Mouse (Mus musculus) left cerebral cortex, postnatal 4 days (tissue): ENCODE results near the gene Ak1. TPM values are rescaled to one million over a fixed set of nuclear protein-coding genes. Genes with fewer than 3 reads are reported as not detected.
A peak's percentile ranks its signal among the peaks of the same experiment; 100 is the strongest.

Experiments
- DNase-seq: peaks from one replicate; pipeline ENCODE4 v3.0.0-alpha.2; 2022
- intact Hi-C: fragments of 180-260 bp; cut with DNase I; formaldehyde crosslinking; loops from one replicate; pipeline ENCODE4 v1.15.1; 2025
- total RNA-seq, 2 experiments: library from RNA; stranded (reverse); gene quantifications; 2 replicates each; pipeline ENCODE4 v1.2.3; 2021

Ak1 gene
- total RNA-seq, 2 experiments from 2014 or later: 100 to 106 TPM

- peak; percentile 81 for DNase-seq
Observed at GRCm38 (mm10) chr2:32598506-32598905, 23.1 kb upstream of the Ak1 start.

GRCm38 (mm10) chr2:32599409-32599808 lies 22.1 kb upstream of the Ak1 start, which contains the start of gene St6galnac6:
TSS of gene St6galnac6 (plus strand) at chr2:32599709.
- DNase-seq: no peak
- intact Hi-C loops: no loop called here

More at GRCm38 (mm10) chr2:32598506-32598905, 23.1 kb upstream of the Ak1 start:
- intact Hi-C loops: no loop called here

GRCm38 (mm10) chr2:32601417-32602065 lies 20.0 kb upstream of the Ak1 start:
- intact Hi-C loops: no loop called here
- DNase-seq: peak; percentile 48

DNA sequence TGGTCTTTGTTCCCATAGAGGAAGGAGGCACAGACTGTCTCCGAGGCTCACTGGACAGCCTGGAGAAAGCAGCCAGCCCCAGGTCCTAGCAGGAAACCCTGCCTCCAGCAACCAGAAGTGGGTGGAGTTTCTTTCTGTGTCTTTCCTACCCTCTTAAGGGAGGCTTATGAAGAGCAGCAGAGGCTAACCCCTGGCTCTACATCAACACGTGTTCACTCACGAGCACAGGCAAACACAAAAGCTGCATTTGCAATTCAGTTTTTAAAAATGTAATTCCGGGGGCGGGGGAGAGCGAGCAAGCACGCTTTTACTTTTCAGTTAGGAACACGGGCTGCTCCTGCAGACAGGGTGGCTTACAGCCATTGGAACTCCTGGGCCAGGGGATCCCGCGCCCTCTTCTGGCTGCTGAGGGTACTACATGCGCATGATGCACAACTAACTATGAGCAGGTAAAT lies 18.9 kb upstream of the Ak1 start:
- peak; percentile 92 for DNase-seq
- intact Hi-C loops: no loop called here

- intact Hi-C loops: no loop called here
- DNase-seq: no peak
Observed at GRCm38 (mm10) chr2:32604631-32605030, 16.9 kb upstream of the Ak1 start.

GRCm38 (mm10) chr2:32606161-32607142 lies 15.1 kb upstream of the Ak1 start:
- DNase-seq: peak; percentile 82
- intact Hi-C loops: no loop called here

DNA sequence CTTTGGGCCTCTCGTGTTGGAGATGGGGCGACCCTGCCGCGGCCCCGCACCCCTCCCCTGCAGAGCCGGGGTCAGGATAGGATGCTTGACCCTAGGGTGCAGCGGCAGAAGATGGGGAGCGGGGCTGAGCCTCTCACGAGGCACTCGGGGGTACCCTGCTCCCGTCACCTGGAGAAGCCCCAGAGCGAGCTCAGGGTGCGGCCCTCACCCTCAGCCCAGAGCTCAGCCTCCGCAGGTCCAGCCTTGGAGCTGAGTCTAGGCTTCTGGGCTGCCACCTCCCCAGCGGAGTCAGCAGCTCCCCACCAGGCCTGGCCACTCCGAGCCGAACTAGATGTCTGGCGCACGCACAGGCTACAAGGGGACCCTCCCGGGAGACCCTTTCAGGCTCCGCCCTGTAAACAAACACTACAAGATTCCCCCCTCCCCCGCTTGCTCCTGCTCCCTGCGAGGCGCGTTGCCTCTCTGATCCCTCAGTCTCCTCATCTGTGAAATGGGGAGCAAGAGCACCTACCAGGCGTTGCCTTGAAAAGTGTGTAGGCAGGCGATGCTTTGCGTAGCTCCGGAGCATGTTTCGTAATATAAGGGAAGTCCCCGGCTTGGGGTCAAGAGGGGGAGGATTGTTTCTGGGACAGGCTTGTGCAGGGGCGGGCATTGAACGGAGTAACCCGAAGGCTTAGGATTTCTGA lies 14.2 kb upstream of the Ak1 start:
- no peak for DNase-seq
- intact Hi-C loops: no loop called here

DNA sequence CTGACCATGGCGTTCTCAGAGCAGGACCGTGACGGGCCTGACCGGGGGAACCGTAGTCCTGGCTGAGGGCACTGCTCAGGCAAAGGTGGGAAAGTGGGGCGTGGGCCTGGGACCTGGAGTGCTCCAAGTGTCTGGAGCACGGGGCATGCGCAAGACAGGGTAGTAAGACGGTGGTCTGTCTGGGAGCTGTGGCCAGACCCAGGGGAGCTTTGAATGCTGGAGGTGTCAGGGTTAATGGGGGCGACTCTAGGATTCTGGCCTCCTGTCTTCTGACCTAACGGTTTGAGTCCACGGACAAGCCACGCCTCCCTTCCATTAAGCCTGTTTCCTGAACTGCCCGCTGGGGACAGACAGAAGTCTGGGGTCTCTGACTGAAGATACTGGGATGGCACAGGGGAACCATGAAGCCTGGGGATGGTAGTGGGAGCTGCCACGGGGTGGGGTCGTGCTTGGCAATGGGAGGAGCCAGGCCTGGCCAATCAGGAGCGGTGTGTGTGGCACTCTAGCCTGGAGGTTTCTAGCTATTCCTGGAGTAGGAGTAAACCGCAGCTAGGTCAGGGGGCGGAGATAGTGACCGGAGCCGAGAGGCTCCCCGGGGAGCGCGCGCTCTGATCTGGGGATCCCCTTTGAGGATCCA lies 13.3 kb upstream of the Ak1 start:
- DNase-seq: no peak
- intact Hi-C loops: no loop called here

GRCm38 (mm10) chr2:32608778-32609435 lies 12.7 kb upstream of the Ak1 start:
- intact Hi-C loops: no loop called here
- no peak for DNase-seq

GRCm38 (mm10) chr2:32610610-32611229 lies 10.8 kb upstream of the Ak1 start:
- intact Hi-C loops: no loop called here
- no peak for DNase-seq

- intact Hi-C loops: no loop called here
- DNase-seq: no peak
Observed at GRCm38 (mm10) chr2:32612274-32612673, 9.3 kb upstream of the Ak1 start.

DNA sequence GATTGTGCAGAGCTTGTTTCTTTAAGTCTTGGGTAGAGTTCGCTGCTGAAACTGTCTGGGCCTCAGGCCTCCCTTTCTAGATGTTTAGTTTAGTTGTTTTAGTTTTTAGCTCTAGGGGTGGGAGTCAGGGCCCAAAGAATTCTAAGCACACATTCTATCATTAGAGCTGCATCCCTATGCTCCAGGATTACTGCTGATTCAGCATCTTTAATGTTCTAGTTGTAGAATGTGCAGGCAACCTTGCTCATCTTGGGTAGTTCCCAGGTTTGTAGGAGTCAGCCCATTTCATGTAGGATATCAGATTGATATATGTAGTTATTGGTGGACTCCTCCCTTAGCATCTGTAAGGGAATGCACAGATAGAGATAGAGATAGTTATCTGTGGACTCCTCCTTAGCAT lies 4.4 kb upstream of the Ak1 start:
- intact Hi-C loops: no loop called here
- DNase-seq: no peak

DNA sequence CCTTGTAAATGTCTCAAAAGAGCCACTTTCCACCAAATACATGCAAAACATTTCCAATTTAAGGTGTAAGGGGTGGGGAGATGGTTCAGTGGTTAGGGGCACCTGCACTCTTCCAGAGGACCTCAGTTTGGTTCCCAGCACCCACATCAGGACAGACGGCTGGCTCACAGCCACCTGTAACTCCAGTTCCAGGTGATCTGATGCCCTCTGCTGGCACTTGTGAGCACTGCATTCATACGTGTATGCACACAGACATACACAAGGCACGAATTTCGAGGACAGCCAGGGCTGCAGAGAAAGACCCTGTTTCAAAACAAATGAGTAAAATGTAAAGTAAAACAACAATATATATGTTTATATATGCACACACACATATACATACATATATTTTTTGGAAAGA lies 4.0 kb upstream of the Ak1 start:
- intact Hi-C loops: no loop called here
- no peak for DNase-seq

- intact Hi-C loops: no loop called here
- no peak for DNase-seq
Observed at GRCm38 (mm10) chr2:32618051-32618450, 3.5 kb upstream of the Ak1 start.

DNA sequence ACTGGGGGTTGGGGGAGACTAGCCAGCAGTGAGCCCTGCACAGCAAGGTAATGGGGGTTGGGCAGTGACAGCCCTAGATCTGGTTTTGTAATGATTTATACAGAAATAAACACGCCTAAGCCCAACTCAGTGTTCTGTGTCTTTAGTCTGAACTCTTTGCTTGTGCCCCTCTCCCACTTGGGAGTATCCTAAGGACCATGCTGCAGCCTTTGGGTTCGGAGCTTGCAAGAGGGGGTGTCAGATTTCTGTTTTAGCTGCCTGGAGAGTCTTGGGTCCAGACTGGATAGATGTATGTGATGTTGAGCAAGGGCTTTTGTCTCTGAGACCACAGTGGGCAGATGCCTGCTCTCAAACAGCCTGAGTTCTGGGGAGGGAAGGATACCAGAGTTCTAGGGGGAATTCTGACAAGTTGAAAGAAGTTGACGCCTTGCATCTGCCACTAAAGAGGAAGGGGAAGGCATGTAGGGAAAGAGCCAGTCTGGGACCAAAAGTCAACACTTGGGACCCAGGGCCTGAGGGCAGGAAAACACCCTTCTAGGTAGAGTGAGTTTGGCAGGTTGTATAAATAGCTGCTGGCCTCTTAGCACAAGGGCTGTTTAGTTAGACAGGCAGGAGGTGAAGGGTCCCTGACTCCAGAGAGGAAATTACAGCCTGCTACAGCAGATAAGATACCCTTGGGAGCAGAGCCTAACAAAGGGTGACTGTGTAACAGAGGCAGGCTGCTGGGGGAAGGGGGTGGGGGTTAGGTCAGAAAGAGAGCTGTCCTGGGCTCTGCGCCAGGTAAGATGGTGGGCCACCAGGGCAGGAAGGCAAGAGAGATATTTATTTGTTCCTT lies 659 bp upstream of the Ak1 start:
- DNase-seq: peak; percentile 73
- intact Hi-C loops: no loop called here

DNA sequence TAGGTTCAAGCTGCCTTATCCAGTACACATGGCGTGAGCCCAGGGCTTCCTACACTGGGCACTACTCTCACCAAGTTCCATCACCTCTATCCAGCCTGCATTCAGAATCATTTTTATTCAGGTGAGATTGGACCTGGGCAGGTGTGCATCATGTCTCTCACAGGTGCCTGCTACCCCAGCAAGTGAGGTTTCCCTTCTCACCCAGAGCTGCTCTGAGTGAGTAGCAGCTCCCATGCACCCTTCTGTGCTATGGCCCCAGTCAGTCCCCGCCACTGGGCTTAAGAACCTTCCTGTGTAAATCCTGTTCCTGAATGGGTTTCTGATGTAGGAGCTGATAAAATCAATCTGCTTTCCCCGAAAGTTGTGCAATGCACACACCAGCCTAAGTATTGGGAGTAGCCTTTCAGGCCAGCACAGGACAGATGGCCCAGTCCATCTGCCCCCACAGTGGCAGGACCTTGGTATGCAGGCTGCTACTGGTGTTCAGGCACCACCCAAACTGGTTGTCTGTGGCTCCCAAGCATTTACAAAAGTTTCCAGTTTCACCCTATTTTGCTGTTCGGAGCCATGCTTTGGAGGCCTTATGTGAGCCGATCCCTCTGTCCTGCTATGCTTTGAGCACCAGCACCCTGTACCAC lies 2.7 kb downstream of the Ak1 start:
- intact Hi-C loops: no loop called here
- DNase-seq: no peak

- intact Hi-C loops: no loop called here
- DNase-seq: peak; percentile 76
Observed at GRCm38 (mm10) chr2:32625212-32625872, 3.8 kb downstream of the Ak1 start.
